Mouse (Mus musculus): ENCODE data around the gene Ofd1. TPM values are rescaled to one million over a fixed set of nuclear protein-coding genes. Genes with fewer than 3 reads are reported as not detected.

Gene Ofd1
- polyA plus RNA-seq, 3 experiments from 2014 or later, result 4.5 to 6.5 (median 5.2) TPM

GRCm38 (mm10) chrX:166359927-166360440 is 80.5 kb downstream of the Ofd1 start:
- ATAC-seq, result no peak

GRCm38 (mm10) chrX:166358955-166359354 is 81.5 kb downstream of the Ofd1 start:
- no peak for ATAC-seq

- no peak for ATAC-seq
Measured at GRCm38 (mm10) chrX:166356276-166356675, 84.2 kb downstream of the Ofd1 start.

GRCm38 (mm10) chrX:166354913-166355312 is 85.6 kb downstream of the Ofd1 start:
- ATAC-seq, result no peak

GRCm38 (mm10) chrX:166353412-166353811 is 87.1 kb downstream of the Ofd1 start:
- no peak for ATAC-seq

GRCm38 (mm10) chrX:166351790-166352189 is 88.7 kb downstream of the Ofd1 start:
- ATAC-seq, result peak; percentile 86

- no peak for ATAC-seq
Measured at GRCm38 (mm10) chrX:166348634-166349033, 91.9 kb downstream of the Ofd1 start.

- no peak for ATAC-seq
Measured at GRCm38 (mm10) chrX:166348086-166348485, 92.4 kb downstream of the Ofd1 start.

- ATAC-seq, result no peak
Measured at GRCm38 (mm10) chrX:166344228-166345015, 96.1 kb downstream of the Ofd1 start.

GRCm38 (mm10) chrX:166341795-166342194 is 98.7 kb downstream of the Ofd1 start:
- ATAC-seq, result no peak

Other genes starting within 250 kb of the Ofd1 start
- 10 to 100 TPM; 25.8 to 61.6 (median 50.7) TPM for gene Gpm6b, start 201.8 kb downstream of the Ofd1 start, polyA plus RNA-seq (2017; shearing (Covaris generic))
- gene Trappc2, start 130 bp downstream of the Ofd1 start, polyA plus RNA-seq (2017; shearing (Covaris generic)), result 10 to 100 TPM; 31.9 to 40.6 (median 34.5) TPM
- 10 to 100 TPM; 33.7 to 36.9 (median 33.7) TPM for gene Rab9, start 39.2 kb upstream of the Ofd1 start, polyA plus RNA-seq (2017; shearing (Covaris generic))
- 1 to 10 TPM; 6.7 to 8.6 (median 7.2) TPM for gene Tceanc, start 77.9 kb upstream of the Ofd1 start, polyA plus RNA-seq (2017; shearing (Covaris generic))
- not detected for gene Egfl6, start 145.0 kb upstream of the Ofd1 start, polyA plus RNA-seq (2017; shearing (Covaris generic))